Mouse (Mus musculus) olfactory bulb, adult 2 months (tissue): Measurements from ENCODE around the gene Gpr45.

Source experiments
- CTCF ChIP-seq: fragments of 200-500 bp; IDR thresholded peaks from 2 replicates; pipeline ENCODE4 v1.5.1; 2012; ENCODE audit warnings: low read depth, mild to moderate bottlenecking, low read length, moderate library complexity; ENCODE audit not compliant: insufficient read depth
- POLR2A ChIP-seq: fragments of 200-500 bp; IDR thresholded peaks from 2 replicates; pipeline ENCODE4 v1.6.1; 2012; ENCODE audit warnings: mild to moderate bottlenecking, low read depth, low read length, moderate library complexity; ENCODE audit not compliant: insufficient read depth

GRCm38 (mm10) chr1:43042271-43042670 is 89.6 kb downstream of the Gpr45 start:
- TF ChIP-seq CTCF: no peak
- TF ChIP-seq POLR2A: no peak
